Mouse (Mus musculus) myocyte (in vitro differentiated cells): ENCODE measurements around the gene Cyp26c1. TPM values are rescaled to one million over a fixed set of nuclear protein-coding genes. Genes with fewer than 3 reads are reported as not detected.

Source experiments
- H3K27me3 ChIP-seq: one replicate; pipeline ENCODE4 v1.6.1; 2011; ENCODE audit not compliant: control insufficient read depth, insufficient read depth, insufficient read length
- H3K36me3 ChIP-seq: one replicate; pipeline ENCODE4 v1.6.1; 2011; ENCODE audit not compliant: control insufficient read depth, insufficient read depth
- H3K4me2 ChIP-seq: one replicate; pipeline ENCODE4 v1.6.1; 2011; ENCODE audit warnings: low read depth, control low read depth
- H3K4me3 ChIP-seq: one replicate; pipeline ENCODE4 v1.5.1; 2011; ENCODE audit warnings: mild to moderate bottlenecking, control low read depth, moderate library complexity
- H3K79me2 ChIP-seq: one replicate; pipeline ENCODE4 v1.6.1; 2011; ENCODE audit not compliant: control insufficient read depth, insufficient read depth
- H3ac ChIP-seq: one replicate; pipeline ENCODE4 v1.6.1; 2011; ENCODE audit not compliant: control insufficient read depth, insufficient read length
- CEBPB ChIP-seq: IDR thresholded peaks from 2 replicates; pipeline ENCODE4 v1.6.1; 2011; ENCODE audit warnings: mild to moderate bottlenecking, moderate library complexity; ENCODE audit not compliant: poor library complexity, insufficient read depth, severe bottlenecking
- E2F4 ChIP-seq: IDR thresholded peaks from one replicate; pipeline ENCODE4 v1.6.1; 2011; ENCODE audit warnings: mild to moderate bottlenecking, control low read depth, moderate library complexity; ENCODE audit not compliant: insufficient read depth
- MAX ChIP-seq: IDR thresholded peaks from one replicate; pipeline ENCODE4 v1.6.1; 2011; ENCODE audit warnings: low read depth, mild to moderate bottlenecking, control low read depth
- MYOD1 ChIP-seq, 3 experiments: IDR thresholded peaks; one replicate each; pipeline ENCODE4 v1.6.1; 2011; ENCODE audit warnings: control low read depth in 2 of 3, low read depth in 2 of 3, mild to moderate bottlenecking in 2 of 3, moderate library complexity in 1 of 3; ENCODE audit not compliant: insufficient read length in 2 of 3, control insufficient read depth in 1 of 3
- MYOG ChIP-seq, 3 experiments: IDR thresholded peaks; one replicate each; pipeline ENCODE4 v1.6.1; 2011; ENCODE audit warnings: control low read depth in 2 of 3, low read depth in 2 of 3, mild to moderate bottlenecking in 2 of 3; ENCODE audit not compliant: insufficient read length in 2 of 3, control insufficient read depth in 1 of 3, insufficient read depth in 1 of 3
- POLR2A ChIP-seq: IDR thresholded peaks from one replicate; pipeline ENCODE4 v1.6.1; 2011; ENCODE audit warnings: low read depth, mild to moderate bottlenecking, control low read depth, moderate library complexity; ENCODE audit not compliant: insufficient read length
- POLR2AphosphoS2 ChIP-seq: IDR thresholded peaks from one replicate; pipeline ENCODE4 v1.6.1; 2011; ENCODE audit warnings: low read depth, control low read depth; ENCODE audit not compliant: insufficient read length
- REST ChIP-seq: IDR thresholded peaks from one replicate; pipeline ENCODE4 v1.6.1; 2011; ENCODE audit warnings: mild to moderate bottlenecking, control low read depth, moderate library complexity; ENCODE audit not compliant: insufficient read depth, insufficient read length
- SRF ChIP-seq: IDR thresholded peaks from one replicate; pipeline ENCODE4 v1.6.1; 2011; ENCODE audit warnings: low read depth; ENCODE audit not compliant: control insufficient read depth, insufficient read length
- TCF12 ChIP-seq: IDR thresholded peaks from one replicate; pipeline ENCODE4 v1.6.1; 2011; ENCODE audit warnings: mild to moderate bottlenecking, control low read depth; ENCODE audit not compliant: poor library complexity, insufficient read depth, severe bottlenecking
- TCF3 ChIP-seq: IDR thresholded peaks from one replicate; pipeline ENCODE4 v1.6.1; 2011; ENCODE audit warnings: low read depth, control low read depth; ENCODE audit not compliant: insufficient read length
- USF1 ChIP-seq: IDR thresholded peaks from one replicate; pipeline ENCODE4 v1.6.1; 2011; ENCODE audit warnings: low read depth, mild to moderate bottlenecking, control low read depth, moderate library complexity
- polyA plus RNA-seq: library from polyadenylated mRNA; unstranded; fragments of >200 nt; fragmentation: generic; extraction: Trizol; gene quantifications from one replicate; pipeline ENCODE4 v1.2.1, GENCODE M21; 2012; ENCODE audit warnings: missing spikeins

The Cyp26c1 gene
- polyA plus RNA-seq, 1 experiment, result 0.17 TPM

DNA sequence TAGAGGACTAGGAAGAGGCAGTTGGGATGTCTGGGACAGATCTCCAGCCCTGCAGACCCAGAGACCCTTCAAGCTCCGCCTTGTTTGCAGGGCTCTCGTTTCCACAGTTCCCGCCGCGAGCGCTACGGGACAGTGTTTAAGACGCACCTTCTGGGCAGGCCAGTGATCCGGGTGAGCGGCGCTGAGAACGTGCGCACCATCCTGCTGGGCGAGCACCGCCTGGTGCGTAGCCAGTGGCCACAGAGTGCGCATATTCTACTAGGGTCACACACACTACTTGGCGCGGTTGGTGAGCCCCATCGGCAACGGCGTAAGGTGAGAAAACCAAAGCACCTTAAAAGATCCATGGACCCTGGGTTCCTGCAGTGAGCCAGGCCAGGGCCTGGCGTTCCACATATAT lies 966 bp downstream of the Cyp26c1 start:
- H3K27me3 ChIP-seq, result no peaks in the 10 kb centered on the region
- no peak overlapping the region for H3K4me3 ChIP-seq
- TF ChIP-seq MAX (no peak), SRF (no peak), TCF3 (no peak), TCF12 (no peak), POLR2A (no peak), CEBPB (no peak), MYOG (IDR thresholded peaks at IDR 0.05; ENCODE audit: control insufficient read depth in 1 of 3, insufficient read depth in 1 of 3, insufficient read length in 2 of 3, low read depth in 2 of 3) (no peak), E2F4 (no peak), POLR2AphosphoS2 (no peak), MYOD1 (IDR thresholded peaks at IDR 0.05; ENCODE audit: control insufficient read depth in 1 of 3, insufficient read length in 2 of 3, low read depth in 2 of 3) (no peak), REST (no peak), USF1 (no peak)
- no peak overlapping the region for H3K4me2 ChIP-seq
- H3K79me2 ChIP-seq, result no peaks in the 10 kb centered on the region
- no peak overlapping the region for H3ac ChIP-seq
- no peaks in the 10 kb centered on the region for H3K36me3 ChIP-seq

DNA sequence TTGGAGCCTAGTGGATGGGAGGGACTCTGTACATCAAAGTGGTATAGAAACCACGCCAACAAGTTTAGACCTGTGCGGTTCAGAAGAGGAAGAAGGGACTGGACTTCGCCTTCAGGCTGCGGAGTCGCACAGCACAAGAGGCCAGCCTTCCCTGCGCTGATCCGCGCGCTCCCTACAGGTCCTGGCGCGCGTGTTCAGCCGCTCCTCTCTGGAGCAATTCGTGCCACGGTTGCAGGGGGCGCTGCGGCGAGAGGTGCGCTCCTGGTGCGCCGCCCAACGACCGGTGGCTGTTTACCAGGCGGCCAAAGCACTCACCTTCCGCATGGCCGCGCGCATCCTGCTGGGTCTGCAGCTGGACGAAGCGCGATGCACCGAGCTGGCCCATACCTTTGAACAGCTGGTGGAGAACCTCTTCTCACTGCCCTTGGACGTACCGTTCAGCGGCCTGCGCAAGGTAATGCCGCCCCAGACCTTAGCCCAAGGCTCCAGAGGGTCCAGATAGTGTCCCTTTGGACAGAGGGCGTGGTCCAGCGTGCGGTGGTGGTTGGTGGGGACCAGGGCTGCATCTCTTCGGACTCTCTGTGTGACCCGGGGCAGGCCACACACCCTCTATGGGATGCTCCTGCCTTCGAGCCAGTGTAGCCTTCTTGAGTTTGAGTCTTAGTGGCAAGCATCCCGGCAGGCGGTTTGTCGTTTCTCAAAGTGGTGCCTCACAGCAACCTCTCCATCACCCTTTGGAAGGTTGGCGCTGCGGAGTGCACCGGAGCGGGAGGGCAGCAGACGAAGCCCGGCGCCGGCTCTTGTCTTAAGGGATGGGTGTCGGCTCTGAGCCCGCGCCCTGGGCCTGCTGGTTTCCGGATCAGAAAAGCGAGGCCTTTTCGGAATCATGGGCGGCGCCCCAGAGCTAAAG lies 1.8 kb downstream of the Cyp26c1 start:
- Histone ChIP-seq H3K4me2 (no peak overlapping the region), H3K79me2 (no peaks in the 10 kb centered on the region), H3ac (no peak overlapping the region), H3K4me3 (no peak overlapping the region), H3K36me3 (no peaks in the 10 kb centered on the region), H3K27me3 (no peaks in the 10 kb centered on the region)
- no peak for TF ChIP-seq CEBPB
- TF ChIP-seq POLR2A, result no peak
- no peak for TF ChIP-seq TCF3
- no peak for TF ChIP-seq E2F4
- TF ChIP-seq SRF, result no peak
- TF ChIP-seq POLR2AphosphoS2, result no peak
- TF ChIP-seq REST, result no peak
- TF ChIP-seq MAX, result no peak
- no peak for TF ChIP-seq MYOG (IDR thresholded peaks at IDR 0.05; ENCODE audit: control insufficient read depth in 1 of 3, insufficient read depth in 1 of 3, insufficient read length in 2 of 3, low read depth in 2 of 3)
- no peak for TF ChIP-seq TCF12
- no peak for TF ChIP-seq MYOD1 (IDR thresholded peaks at IDR 0.05; ENCODE audit: control insufficient read depth in 1 of 3, insufficient read length in 2 of 3, low read depth in 2 of 3)
- TF ChIP-seq USF1, result no peak

DNA sequence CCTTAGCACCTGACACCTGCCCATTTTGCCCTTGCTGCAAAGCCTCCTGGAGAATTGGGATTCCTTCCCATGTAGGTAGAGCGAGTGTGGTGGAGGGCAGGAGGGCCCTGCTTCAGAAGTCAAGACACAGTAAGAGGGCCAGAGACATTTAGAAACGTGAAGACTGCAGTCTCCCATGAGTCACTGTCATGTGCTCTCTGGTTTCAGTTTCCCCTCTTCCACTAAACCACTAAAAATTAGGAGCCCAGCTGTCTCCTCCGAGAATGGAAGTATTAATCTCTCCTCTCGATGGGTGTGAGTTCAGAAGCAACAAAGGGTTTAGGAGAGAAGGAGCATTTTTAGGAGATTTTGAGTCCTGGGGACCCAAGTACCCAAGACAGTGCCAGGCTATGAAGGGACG lies 4.1 kb downstream of the Cyp26c1 start:
- H3K4me3 ChIP-seq, result no peak overlapping the region
- H3K4me2 ChIP-seq, result peak overlapping the region; percentile 75
- H3K36me3 ChIP-seq, result no peaks in the 10 kb centered on the region
- no peak overlapping the region for H3ac ChIP-seq
- H3K27me3 ChIP-seq, result no peaks in the 10 kb centered on the region
- TF ChIP-seq MAX (no peak), REST (no peak), TCF3 (no peak), CEBPB (no peak), POLR2AphosphoS2 (no peak), POLR2A (no peak), MYOD1 (IDR thresholded peaks at IDR 0.05; ENCODE audit: control insufficient read depth in 1 of 3, insufficient read length in 2 of 3, low read depth in 2 of 3) (peak in 2 of 3 experiments; percentile 9 to 35), E2F4 (no peak), SRF (no peak), TCF12 (peak; percentile 29), MYOG (IDR thresholded peaks at IDR 0.05; ENCODE audit: control insufficient read depth in 1 of 3, insufficient read depth in 1 of 3, insufficient read length in 2 of 3, low read depth in 2 of 3) (peak in 2 of 3 experiments; percentile 13 to 71), USF1 (peak; percentile 86)
- no peaks in the 10 kb centered on the region for H3K79me2 ChIP-seq

DNA sequence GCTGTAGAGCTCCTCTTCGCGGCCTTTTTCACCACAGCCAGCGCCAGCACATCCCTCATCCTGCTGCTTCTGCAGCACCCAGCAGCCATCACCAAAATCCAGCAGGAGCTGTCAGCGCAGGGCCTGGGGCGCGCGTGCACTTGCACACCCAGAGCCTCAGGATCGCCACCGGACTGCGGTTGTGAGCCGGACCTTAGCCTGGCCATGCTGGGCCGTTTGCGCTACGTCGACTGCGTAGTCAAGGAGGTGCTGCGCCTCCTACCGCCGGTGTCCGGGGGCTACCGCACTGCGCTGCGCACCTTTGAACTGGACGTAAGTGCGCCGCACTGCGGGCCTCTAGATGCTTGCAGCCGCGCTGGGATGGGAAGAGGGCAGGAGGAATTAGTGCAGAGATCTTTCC lies 5.3 kb downstream of the Cyp26c1 start:
- TF ChIP-seq TCF12 (no peak), CEBPB (no peak), REST (no peak), E2F4 (no peak), TCF3 (no peak), MAX (no peak), MYOG (IDR thresholded peaks at IDR 0.05; ENCODE audit: control insufficient read depth in 1 of 3, insufficient read depth in 1 of 3, insufficient read length in 2 of 3, low read depth in 2 of 3) (no peak)
- H3K36me3 ChIP-seq, result no peaks in the 10 kb centered on the region
- H3ac ChIP-seq, result no peak overlapping the region
- no peak overlapping the region for H3K4me2 ChIP-seq
- no peak overlapping the region for H3K4me3 ChIP-seq
- H3K27me3 ChIP-seq, result no peaks in the 10 kb centered on the region
- H3K79me2 ChIP-seq, result no peaks in the 10 kb centered on the region

DNA sequence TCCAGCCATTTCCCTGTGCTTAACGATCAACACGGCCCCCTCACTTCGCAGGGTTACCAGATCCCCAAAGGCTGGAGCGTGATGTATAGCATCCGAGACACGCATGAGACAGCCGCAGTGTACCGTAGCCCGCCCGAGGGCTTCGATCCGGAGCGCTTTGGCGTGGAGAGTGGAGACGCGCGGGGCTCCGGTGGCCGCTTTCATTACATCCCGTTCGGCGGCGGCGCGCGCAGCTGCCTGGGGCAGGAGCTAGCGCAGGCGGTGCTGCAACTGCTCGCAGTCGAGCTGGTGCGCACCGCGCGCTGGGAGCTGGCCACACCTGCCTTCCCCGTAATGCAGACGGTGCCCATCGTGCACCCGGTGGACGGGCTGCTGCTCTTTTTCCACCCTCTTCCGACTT lies 7.5 kb downstream of the Cyp26c1 start:
- Histone ChIP-seq H3K79me2 (no peaks in the 10 kb centered on the region), H3K4me3 (no peak overlapping the region), H3K36me3 (no peaks in the 10 kb centered on the region), H3K27me3 (peaks cover 5% of the 10 kb centered on the region), H3ac (no peak overlapping the region), H3K4me2 (no peak overlapping the region)
- TF ChIP-seq REST (no peak), MYOG (IDR thresholded peaks at IDR 0.05; ENCODE audit: control insufficient read depth in 1 of 3, insufficient read depth in 1 of 3, insufficient read length in 2 of 3, low read depth in 2 of 3) (peak in 1 of 3 experiments; percentile 14)
